Mouse (Mus musculus) urinary bladder, postnatal 4 days (tissue): ENCODE results near the gene Rrnad1.

Experiments
- DNase-seq, 2 experiments: peaks; one replicate each; pipeline ENCODE4 v3.0.0; 2021 to 2022; ENCODE audit warnings: low spot score in 2 of 2

Gene Rrnad1

GRCm38 (mm10) chr3:87930078-87930795 is at the start of gene Rrnad1, which contains the start of gene Isg20l2:
TSS of gene Rrnad1 (minus strand) at chr3:87930717.
TSS of gene Isg20l2 (plus strand) at chr3:87930314.
- peak; percentile 95 to 97 for DNase-seq

- no peak for DNase-seq
Measured at GRCm38 (mm10) chr3:87980085-87980484, 49.6 kb upstream of the Rrnad1 start.

DNA sequence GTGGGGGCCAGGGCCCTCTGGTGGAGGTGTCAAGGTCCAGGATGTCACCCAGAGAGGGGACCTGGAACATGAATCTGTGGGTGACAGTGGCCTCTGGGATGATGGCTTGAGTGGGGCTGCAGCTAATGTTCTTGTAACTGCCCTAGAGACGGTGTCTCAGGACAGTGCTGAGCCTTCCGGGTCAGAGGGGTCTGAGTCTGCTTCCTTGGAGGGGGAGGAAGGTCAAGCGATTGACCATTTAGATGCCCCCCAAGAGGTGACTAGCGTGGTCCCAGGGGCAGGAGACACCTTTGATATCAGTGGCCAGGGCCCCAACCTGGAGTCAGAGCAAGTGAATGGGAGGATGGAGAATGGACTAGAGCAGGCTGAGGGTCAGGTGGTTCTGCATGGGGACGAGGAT is 49.0 kb upstream of the Rrnad1 start:
- no peak for DNase-seq

DNA sequence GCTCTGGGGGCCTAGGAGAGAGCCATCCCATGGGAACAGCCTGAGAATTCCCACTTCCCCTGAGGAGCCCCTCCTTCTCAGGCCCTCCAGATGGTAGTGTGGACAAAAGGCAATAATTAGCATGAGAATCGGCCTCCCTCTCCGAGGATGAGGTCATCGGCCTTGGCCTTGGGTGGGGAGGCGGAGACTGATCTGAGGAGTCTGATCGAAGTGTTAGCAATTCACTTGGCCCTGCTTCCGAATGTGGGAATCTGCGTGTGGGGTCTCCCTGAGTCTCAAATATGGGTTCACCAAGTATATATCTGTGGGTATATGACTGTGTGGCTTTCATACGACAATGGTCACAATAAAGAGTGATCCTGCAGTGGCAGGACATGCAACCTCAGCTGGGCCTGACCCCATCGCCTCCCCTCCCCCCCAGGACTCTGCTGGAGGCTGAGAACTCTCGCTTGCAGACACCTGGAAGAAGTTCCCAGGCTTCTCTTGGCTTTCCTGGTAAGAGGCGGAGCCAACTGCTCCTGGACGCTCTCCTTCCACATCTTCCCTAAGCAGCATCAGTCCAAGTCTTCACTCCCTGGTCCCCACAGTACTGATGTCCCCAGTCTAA is 44.0 kb upstream of the Rrnad1 start:
- no peak for DNase-seq

GRCm38 (mm10) chr3:87973593-87974380 is 43.3 kb upstream of the Rrnad1 start:
- DNase-seq = no peak

GRCm38 (mm10) chr3:87972776-87973175 is 42.3 kb upstream of the Rrnad1 start:
- DNase-seq = no peak

- no peak for DNase-seq
Measured at GRCm38 (mm10) chr3:87972203-87972664, 41.7 kb upstream of the Rrnad1 start.

- no peak for DNase-seq
Measured at GRCm38 (mm10) chr3:87971489-87972202, 41.1 kb upstream of the Rrnad1 start.

DNA sequence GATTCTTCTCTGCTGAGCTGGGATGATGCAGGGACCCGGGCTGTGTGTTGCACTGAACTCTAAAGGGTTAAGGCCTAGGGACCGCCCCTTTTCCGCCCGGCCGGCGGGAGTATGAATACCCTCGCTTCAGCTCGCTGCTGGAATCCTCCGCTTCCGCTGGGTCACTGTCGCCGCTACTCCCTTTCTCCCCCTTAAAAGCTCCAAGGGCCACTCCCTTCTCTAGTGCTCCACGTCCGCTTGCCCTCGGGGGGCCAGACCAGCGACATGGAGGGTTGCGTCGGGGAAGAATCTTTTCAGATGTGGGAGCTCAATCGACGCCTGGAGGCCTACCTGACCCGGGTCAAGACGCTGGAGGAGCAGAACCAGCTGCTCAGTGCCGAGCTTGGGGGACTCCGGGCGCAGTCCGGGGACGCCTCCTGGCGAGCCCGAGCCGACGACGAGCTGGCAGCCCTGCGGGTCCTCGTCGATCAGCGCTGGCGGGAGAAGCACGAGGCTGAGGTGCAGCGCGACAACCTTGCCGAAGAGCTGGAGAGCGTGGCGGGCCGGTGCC is 40.5 kb upstream of the Rrnad1 start, which contains the start of gene Nes:
Gene Nes (plus strand): TSS at position 140 of the 550 bp plus-strand sequence.
- peak in 1 of 2 experiments; percentile 48 for DNase-seq

DNA sequence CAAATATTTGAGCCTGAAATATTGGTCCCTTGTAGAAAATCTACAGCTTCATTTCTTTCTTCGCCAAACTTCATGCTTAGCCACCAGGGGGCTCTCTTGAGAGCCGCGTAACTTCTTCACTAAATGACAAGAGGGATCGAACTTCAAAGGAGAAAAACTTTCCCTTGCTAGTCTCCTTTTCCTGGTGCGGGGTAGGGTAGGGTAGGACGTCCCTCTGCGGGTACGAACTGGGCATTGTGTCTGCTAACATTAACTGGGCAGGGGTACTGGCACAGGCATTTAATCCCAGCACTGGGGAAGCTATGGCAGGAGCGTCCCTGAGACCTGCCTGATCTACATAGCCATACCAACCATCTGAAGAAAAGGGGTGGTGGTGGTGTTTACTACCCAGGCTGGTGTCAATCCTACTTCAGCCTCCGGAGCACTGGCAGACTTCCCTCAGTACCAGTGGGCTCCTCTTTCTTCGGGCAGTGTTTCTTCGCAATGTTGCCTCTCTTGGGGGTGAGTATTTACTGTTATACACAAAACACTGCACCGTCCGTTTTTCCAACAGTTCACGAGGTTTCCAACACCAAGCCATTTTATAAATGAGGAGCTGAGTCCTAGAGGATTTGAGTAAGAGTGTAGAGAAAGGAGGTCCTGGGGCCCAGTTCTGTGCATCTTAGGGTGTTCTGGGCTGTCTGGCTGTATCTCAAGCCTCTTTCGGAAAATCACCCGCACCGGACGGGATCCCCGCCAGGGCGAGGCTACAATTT is 39.8 kb upstream of the Rrnad1 start:
- no peak for DNase-seq

DNA sequence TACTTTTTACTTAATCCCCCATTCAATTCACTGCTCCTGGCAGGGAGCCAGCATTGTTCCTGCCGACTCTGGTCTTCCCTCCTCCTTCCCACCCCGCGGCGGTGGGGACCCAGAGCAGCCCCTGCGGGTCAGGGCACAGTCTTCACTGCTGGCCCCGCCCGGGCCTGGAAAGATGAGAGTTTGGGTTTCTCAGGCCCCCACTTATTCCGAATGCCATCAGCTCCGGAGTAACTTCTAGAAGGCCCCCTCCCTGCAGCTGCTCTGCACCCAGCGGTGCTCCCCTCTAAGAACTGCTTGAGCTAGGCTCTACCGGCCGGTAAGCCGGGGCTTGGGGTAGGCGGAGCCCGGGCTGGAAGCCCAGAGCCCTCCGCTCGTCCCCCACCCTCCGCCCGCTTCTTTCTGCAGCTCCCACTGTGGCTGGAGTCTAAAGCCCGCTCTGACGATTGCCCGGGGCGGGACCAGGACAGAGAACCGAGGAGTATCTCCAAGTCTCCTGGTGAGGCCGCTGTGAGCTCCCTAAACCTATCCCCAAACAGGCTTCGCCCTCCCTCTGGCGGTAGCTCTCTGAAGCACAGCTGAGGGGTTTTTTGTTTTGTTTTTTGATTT is 30.2 kb upstream of the Rrnad1 start:
- DNase-seq = peak; percentile 90 to 92

DNA sequence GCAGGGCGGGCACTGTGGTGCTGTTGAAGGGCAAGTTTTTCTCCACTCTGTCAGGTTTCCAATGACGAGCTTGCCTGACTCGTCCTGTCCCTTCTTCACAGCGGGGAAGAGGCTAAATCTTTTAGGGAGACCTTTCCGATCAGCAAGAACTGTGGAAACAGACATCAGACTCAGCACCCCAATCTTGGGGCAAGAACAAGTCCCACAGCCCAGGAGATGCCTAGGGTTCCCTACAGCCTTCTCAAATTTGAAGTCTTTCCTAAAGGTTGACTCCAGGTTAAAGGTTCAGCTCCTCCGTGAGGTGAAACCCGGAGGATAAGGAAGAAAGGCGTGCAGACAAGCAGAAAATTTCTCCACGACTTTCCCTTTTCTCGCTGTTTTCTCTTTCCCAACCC is 29.7 kb upstream of the Rrnad1 start:
- no peak for DNase-seq

- no peak for DNase-seq
Measured at GRCm38 (mm10) chr3:87959371-87959770, 28.9 kb upstream of the Rrnad1 start.

DNA sequence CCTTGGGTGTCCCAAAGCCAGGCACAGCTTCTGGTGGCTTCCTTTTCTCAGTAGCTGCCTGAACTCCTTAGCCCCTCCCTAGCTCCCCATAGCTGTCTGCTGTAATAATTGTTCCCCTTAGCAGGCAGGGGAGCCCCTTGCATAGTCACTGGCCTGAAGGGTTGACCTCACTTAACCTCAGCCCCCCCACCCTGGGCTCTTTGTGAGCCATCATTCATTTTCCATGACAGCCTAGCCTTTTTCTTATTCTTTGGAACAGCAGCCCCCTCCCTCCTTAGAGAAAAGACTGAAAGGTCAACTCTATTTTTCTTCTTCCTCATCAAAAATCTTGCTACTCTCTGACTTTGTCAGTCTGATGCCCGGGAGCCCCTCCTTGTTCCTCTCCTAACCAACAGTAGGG is 28.4 kb upstream of the Rrnad1 start:
- no peak for DNase-seq

GRCm38 (mm10) chr3:87958476-87958875 is 28.0 kb upstream of the Rrnad1 start:
- DNase-seq = no peak

GRCm38 (mm10) chr3:87958056-87958455 is 27.5 kb upstream of the Rrnad1 start:
- DNase-seq = no peak

GRCm38 (mm10) chr3:87952440-87952839 is 21.9 kb upstream of the Rrnad1 start:
- no peak for DNase-seq

DNA sequence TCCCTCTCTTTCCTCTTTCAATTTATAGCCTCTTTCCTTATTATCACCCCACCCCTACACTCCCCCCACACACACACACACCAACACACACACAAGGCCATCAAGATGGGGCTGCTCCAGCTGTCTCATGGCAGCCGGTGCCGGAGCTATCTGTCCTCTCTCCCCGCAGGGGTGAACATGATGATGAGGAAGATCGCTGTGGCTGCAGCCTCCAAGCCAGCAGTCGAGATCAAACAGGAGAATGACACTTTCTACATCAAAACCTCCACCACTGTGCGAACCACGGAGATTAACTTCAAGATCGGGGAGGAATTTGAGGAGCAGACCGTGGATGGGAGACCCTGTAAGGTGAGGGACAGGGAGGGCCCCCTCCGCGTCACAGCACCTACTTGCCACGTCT is 21.4 kb upstream of the Rrnad1 start:
- DNase-seq = no peak

DNA sequence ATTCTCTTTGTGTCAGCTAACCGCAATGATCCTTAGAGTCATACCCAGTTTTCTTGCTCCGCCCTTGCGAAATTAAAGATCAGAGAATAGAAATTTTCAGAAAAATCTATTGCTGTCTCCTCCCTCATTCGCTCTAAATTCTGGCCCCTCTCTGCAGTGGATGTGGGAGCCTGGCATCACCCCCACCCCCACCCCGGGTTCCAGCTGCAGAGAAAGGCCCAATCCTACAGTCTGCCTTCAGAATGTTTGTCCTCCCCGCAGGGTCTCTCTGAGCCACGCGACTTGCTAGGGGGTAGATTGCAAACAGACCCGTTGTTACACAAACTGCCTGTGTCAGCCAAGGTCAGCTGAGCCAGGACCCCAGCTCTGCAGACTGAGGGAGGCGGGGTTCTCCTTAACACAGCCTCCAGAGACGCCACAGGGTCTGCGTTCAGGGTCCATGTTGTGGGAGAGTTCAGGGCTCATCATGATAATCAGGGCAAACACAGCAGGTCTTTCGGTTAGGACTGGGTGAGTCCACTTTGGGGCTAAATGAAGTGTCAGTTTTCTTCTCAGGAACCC is 19.5 kb upstream of the Rrnad1 start:
- DNase-seq = no peak
